Mouse (Mus musculus) heart, postnatal 10 days (tissue): Measurements from ENCODE around the gene Fbxw5. TPM values are rescaled to one million over a fixed set of nuclear protein-coding genes. Genes with fewer than 3 reads are reported as not detected.
A peak's percentile ranks its signal among the peaks of the same experiment; 100 is the strongest.

Experiments used
- DNase-seq, 2 experiments: peaks; one replicate each; pipeline ENCODE4 v3.0.0; 2021
- intact Hi-C: fragments of 180-260 bp; cut with DNase I; formaldehyde crosslinking; loops from one replicate; pipeline ENCODE4 v1.15.1; 2025
- total RNA-seq, 2 experiments: library from RNA; stranded (reverse); gene quantifications; 2 replicates each; pipeline ENCODE4 v1.2.3; 2021

The Fbxw5 gene
- total RNA-seq, result 10 to 100 TPM; 93.1 to 93.4 TPM

- intact Hi-C loops, result no loop called here
- DNase-seq, result peak; percentile 87 to 90
Measured at GRCm38 (mm10) chr2:25500576-25501405, at the start of gene Fbxw5. Gene Fbxw5 (plus strand): TSS chr2:25500750.

GRCm38 (mm10) chr2:25450853-25451647 is 49.5 kb upstream of the Fbxw5 start:
- intact Hi-C loops, result no loop called here

DNA sequence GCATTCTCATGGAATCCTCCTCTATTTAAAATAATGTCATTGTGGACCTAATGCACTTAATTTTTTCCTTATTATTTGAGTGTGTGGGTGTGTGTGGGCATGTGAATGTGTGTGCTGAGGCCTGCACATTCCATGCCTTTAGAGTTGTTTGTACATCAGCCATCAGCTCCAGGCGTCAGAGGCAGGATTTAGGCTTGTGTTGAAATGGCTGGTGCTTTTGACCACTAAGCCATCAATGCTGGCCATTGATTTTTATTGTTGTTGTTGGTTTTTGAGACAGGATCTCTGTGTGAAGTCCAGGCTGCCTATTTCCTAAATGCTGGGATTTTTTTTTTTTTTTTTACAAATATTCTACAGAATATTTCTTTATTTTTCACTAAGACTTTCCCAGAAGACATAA is 47.6 kb upstream of the Fbxw5 start:
- DNase-seq, result no peak
- intact Hi-C loops, result no loop called here

More at GRCm38 (mm10) chr2:25450853-25451647, 49.5 kb upstream of the Fbxw5 start:
- DNase-seq, result no peak

GRCm38 (mm10) chr2:25456205-25456953 is 44.2 kb upstream of the Fbxw5 start, which contains the start of gene Clic3:
Gene Clic3 (plus strand): TSS chr2:25456838.
- intact Hi-C loops, result no loop called here

GRCm38 (mm10) chr2:25457022-25457896 is 43.3 kb upstream of the Fbxw5 start:
- peak in 1 of 2 experiments; percentile 9 for DNase-seq
- intact Hi-C loops, result no loop called here

More at GRCm38 (mm10) chr2:25456205-25456953, 44.2 kb upstream of the Fbxw5 start, which contains the start of gene Clic3:
- DNase-seq, result peak in 1 of 2 experiments; percentile 8

- peak; percentile 53 to 68 for DNase-seq
- intact Hi-C loops, result no loop called here
Measured at GRCm38 (mm10) chr2:25458911-25459310, 41.6 kb upstream of the Fbxw5 start.

- DNase-seq, result no peak
- intact Hi-C loops, result loop anchor here (2.0 kb wide), 1 partner anchor 31 kb away; the partner anchor contains the start of gene Abca2
Measured at GRCm38 (mm10) chr2:25460135-25460534, 40.4 kb upstream of the Fbxw5 start.

DNA sequence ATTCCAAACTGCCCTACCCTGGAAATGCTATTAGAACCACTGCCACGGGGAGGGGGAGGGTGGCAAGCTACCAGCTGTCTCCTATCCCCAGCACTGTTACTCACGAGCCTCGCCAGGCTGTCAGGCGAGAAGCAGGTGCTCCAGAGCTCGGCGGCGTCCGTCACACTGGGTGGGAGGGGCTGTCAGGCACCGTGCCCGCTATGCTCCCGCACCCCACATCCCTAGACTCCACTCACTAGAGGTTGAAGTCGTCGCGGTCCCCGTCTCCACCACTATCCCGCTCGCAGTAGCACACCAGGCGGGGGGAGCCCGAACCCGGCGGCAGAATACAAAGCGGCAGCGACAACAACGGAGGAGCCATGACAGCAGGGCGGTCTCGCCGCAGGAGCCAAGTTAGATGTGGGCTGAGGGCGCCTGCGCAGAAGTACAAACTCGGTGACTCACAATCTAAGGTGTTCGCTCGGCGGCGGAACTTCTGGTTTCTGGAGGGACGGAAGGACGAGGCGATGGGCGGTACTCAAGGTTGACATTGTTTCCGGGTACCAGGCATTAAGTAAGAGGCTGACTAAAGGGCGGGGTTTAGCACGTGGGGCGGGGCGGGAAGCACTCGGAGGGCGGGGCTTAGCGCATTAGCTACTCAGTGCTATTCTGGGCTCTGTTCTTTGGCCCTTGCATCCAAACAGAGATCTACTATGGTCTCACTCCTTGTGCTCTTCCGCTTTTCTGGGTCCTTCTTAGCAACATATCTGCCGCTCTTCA is 39.8 kb upstream of the Fbxw5 start, which contains the start of gene Paxx:
Gene Paxx (minus strand): TSS at position 544 of the 759 bp plus-strand sequence.
- DNase-seq, result peak; percentile 94 to 96
- intact Hi-C loops, result loop anchor here (2.0 kb wide), 1 partner anchor 32 kb away; the partner anchor contains the start of gene Abca2

DNA sequence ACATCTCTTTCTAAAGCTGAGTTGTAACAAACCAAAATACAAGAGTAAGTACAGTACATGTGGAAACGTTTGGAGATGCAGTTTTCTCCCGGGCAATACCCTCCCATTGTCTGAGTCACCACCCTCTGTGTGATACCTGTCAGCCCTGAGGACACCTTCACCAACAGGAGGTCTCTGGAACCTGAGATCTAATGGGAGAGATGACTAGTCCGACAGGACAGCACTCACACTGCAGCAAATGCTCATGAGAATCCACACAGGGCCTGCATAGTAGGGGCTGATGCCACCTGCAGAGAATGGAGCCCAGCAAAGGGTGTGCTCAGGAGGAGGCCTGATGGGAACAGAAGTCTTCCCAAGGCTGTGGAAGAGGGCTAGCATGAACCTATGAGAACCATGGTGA is 39.1 kb upstream of the Fbxw5 start:
- intact Hi-C loops, result loop anchor here (2.0 kb wide), 1 partner anchor 33 kb away; the partner anchor contains the start of gene Abca2
- no peak for DNase-seq

DNA sequence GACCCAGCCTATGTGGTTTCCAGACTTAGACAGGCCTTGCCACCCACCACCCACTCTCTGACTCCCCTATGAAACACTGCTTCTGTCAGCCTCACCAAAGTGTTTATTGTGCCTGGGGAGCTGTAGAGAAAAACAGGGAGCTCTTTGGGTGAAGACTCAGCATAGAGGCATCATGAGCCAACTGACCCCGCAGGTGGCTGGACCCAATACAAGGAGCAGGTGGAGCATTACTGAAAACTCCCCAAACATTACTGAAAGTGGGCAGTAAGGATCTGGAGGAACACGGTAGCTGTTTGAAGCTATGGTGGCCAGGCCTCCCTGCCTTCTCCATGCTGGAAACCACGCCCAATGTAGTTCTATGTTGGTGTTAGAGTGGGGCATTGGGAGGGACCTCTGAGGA is 36.9 kb upstream of the Fbxw5 start:
- no peak for DNase-seq
- intact Hi-C loops, result no loop called here

DNA sequence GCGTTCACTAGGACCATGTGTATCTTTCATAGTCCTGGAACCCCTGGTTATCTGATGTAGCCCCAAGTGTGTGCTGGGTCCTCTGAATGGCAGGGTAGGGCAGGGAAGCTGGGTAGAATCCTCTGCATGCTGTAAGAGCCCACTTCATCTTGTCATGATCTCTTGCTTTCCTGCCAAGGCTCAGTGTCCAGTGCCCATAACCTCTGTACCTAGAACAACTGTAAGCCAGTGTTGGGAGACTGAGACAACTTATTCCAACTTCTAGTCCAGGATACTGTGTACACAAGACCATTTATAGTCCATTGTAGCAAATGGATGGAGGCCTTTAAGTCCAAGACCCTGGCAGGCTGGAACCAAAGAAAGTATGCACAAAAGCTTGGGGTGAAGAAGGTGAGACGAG is 35.3 kb upstream of the Fbxw5 start:
- intact Hi-C loops, result no loop called here
- no peak for DNase-seq

- DNase-seq, result peak in 1 of 2 experiments; percentile 13
- intact Hi-C loops, result no loop called here
Measured at GRCm38 (mm10) chr2:25465816-25466635, 34.5 kb upstream of the Fbxw5 start.

GRCm38 (mm10) chr2:25467606-25468303 is 32.8 kb upstream of the Fbxw5 start:
- DNase-seq, result peak; percentile 54 to 58
- intact Hi-C loops, result no loop called here

DNA sequence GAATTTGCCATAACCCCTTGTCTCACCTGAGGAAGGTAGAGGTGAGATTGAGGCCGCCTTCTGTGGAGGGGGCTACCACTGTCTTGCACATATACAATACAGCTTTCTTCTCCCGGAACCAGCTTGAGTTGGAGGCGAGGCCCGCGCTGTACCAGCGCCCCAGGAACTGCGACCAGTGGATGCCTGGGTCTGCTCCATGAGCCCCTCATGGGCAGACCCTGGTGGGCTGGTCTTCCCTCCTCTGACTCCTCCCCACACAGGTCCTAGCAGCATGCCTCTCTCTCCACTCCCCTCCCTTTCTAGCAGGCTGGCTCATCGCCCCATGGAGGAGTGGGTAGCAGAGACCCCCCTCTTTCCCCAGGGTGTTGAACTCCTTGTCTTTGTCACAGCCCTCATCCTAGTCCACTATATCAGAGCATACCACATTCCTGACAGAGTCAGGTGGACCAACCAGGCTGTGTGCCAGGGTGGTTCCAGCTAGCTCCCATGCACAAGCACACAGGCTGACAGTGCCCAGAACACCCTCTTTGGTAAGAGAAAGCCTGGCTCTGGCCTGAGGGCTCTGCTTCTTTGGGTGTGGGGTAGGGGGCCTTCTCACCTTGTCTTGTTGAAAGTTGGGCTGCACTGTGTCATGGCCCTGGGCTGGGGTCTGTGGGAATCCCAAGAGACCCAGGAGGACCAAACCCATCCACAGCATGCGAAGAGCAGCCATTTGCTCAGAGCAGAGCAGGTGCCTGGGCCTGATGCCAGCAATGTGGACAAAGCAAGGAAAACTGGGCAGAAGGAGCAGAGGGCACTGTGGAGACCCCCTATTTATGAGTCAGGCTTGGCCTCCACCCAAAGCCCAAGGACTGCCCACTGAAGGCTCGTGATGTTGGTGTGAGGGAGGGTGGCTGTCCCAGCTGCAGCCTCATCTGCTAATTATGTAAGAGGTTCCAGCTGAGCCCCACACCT is 31.3 kb upstream of the Fbxw5 start:
- intact Hi-C loops, result no loop called here
- peak; percentile 76 to 82 for DNase-seq

DNA sequence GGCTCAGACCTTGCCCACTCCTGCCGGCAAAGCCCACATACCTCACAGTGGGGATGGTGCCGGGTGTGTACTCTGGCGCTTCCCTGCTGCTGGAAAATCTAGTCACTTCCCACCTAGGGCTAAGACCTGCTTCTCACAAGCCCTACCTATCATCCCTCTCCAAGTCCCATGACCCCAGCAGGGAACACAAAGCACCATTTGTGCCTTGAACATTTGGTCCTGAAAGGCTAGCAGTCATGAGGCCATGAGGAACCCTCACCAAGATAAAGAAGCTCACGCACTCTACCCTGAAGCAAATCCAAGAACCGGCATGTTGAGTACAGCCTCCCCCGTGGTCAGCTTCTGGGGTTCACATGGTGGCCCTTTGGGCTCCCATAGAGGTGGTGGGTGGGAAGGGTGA is 30.6 kb upstream of the Fbxw5 start, which contains the start of gene Ptgds:
Gene Ptgds (minus strand): TSS at position 78 of the 400 bp plus-strand sequence.
- intact Hi-C loops, result no loop called here
- DNase-seq, result no peak

- intact Hi-C loops, result no loop called here
- no peak for DNase-seq
Measured at GRCm38 (mm10) chr2:25472550-25472949, 28.0 kb upstream of the Fbxw5 start.
